Mouse (Mus musculus) CH12.LX (cell line): Measurements from ENCODE around the gene Otub2.

Experiments used
- CTCF ChIP-seq, 2 experiments: IDR thresholded peaks in 1 of 2; conservative IDR thresholded peaks in 1 of 2; 2 replicates each; pipeline ENCODE4 v1.5.1; 2011 to 2012; ENCODE audit warnings: low read depth in 2 of 2, low read length in 2 of 2, improper control_type of control experiment in 1 of 2, inconsistent platforms in 1 of 2, mild to moderate bottlenecking in 1 of 2, moderate library complexity in 1 of 2
- EP300 ChIP-seq: IDR thresholded peaks from 2 replicates; pipeline ENCODE4 v1.6.1; 2011; ENCODE audit warnings: low read length, improper control_type of control experiment
- GABPA ChIP-seq: IDR thresholded peaks from 2 replicates; pipeline ENCODE4 v1.6.1; 2012; ENCODE audit warnings: low read depth, low read length, improper control_type of control experiment, inconsistent platforms; ENCODE audit not compliant: insufficient replicate concordance
- HCFC1 ChIP-seq: IDR thresholded peaks from 2 replicates; pipeline ENCODE4 v1.6.1; 2012; ENCODE audit warnings: low read depth, mild to moderate bottlenecking, inconsistent platforms, low read length, improper control_type of control experiment
- POLR2A ChIP-seq: IDR thresholded peaks from 2 replicates; pipeline ENCODE4 v1.6.1; 2011; ENCODE audit warnings: low read depth, mild to moderate bottlenecking, improper control_type of control experiment, low read length
- SMC3 ChIP-seq: IDR thresholded peaks from 2 replicates; pipeline ENCODE4 v1.6.1; 2011; ENCODE audit warnings: low read depth, low read length, improper control_type of control experiment
- TBP ChIP-seq: conservative IDR thresholded peaks from 2 replicates; pipeline ENCODE4 v1.6.1; 2011; ENCODE audit warnings: low read depth, low read length, improper control_type of control experiment

- TF ChIP-seq POLR2A, result no peak
- no peak for TF ChIP-seq GABPA
- no peak for TF ChIP-seq EP300
- peak in 1 of 2 experiments; percentile 49; a peak in 2 of 4 replicates for TF ChIP-seq CTCF (conservative IDR thresholded peaks at IDR 0.05 in 1 of 2, IDR thresholded peaks at IDR 0.05 in 1 of 2; ENCODE audit: low read depth in 2 of 2, low read length in 2 of 2)
- TF ChIP-seq HCFC1, result no peak
- TF ChIP-seq SMC3, result no peak; the same call in 1 of the 2 replicates
- TF ChIP-seq TBP, result no peak
These were observed 34.9 kb upstream of the Otub2 start for GRCm38 (mm10) chr12:103353538-103353937.
